Mouse (Mus musculus): ENCODE results near the gene Mylk4. TPM values are rescaled to one million over a fixed set of nuclear protein-coding genes. Genes with fewer than 3 reads are reported as not detected.

Gene Mylk4
- polyA plus RNA-seq, 1 experiment from 2014 or later = 2.3 TPM

GRCm38 (mm10) chr13:32717709-32718108 lies 66.0 kb downstream of the Mylk4 start:
- Histone ChIP-seq H3K4me2 (ENCODE audit: low read depth) (no peak overlapping the region), H3K9me3 (ENCODE audit: control insufficient read depth, low read length) (no peaks in the 10 kb centered on the region), H3K27me3 (ENCODE audit: control insufficient read depth, insufficient read depth, low read length) (no peaks in the 10 kb centered on the region), H3K36me3 (ENCODE audit: control insufficient read depth, insufficient read depth, low read length) (no peaks in the 10 kb centered on the region), H3K27ac (ENCODE audit: low read depth, low read length) (no peak overlapping the region), H3K9ac (ENCODE audit: low read length) (no peak overlapping the region), H3K4me3 (ENCODE audit: low read depth, low read length) (no peak overlapping the region), H3K4me1 (ENCODE audit: control insufficient read depth, insufficient read depth, low read length) (no peaks in the 10 kb centered on the region)
- DNase-seq (ENCODE audit: low spot score) = no peak
- no peak for ATAC-seq (ENCODE audit: insufficient read depth, low FRiP score, low TSS enrichment)
- 77% methylated on average over 5 of the region's 5 CpGs for WGBS

- Histone ChIP-seq H3K27me3 (ENCODE audit: control insufficient read depth, insufficient read depth, low read length) (no peaks in the 10 kb centered on the region), H3K4me1 (ENCODE audit: control insufficient read depth, insufficient read depth, low read length) (no peaks in the 10 kb centered on the region), H3K4me2 (ENCODE audit: low read depth) (no peak overlapping the region), H3K9me3 (ENCODE audit: control insufficient read depth, low read length) (no peaks in the 10 kb centered on the region), H3K4me3 (ENCODE audit: low read depth, low read length) (no peak overlapping the region), H3K36me3 (ENCODE audit: control insufficient read depth, insufficient read depth, low read length) (no peaks in the 10 kb centered on the region), H3K9ac (ENCODE audit: low read length) (no peak overlapping the region), H3K27ac (ENCODE audit: low read depth, low read length) (no peak overlapping the region)
- 93% methylated on average over 3 of the region's 3 CpGs for WGBS
- ATAC-seq (ENCODE audit: insufficient read depth, low FRiP score, low TSS enrichment) (no peak), DNase-seq (ENCODE audit: low spot score) (no peak)
Measured at GRCm38 (mm10) chr13:32712568-32712967, 71.2 kb downstream of the Mylk4 start.

GRCm38 (mm10) chr13:32707894-32708293 lies 75.9 kb downstream of the Mylk4 start:
- Histone ChIP-seq H3K4me1 (ENCODE audit: control insufficient read depth, insufficient read depth, low read length) (no peaks in the 10 kb centered on the region), H3K27me3 (ENCODE audit: control insufficient read depth, insufficient read depth, low read length) (no peaks in the 10 kb centered on the region), H3K4me3 (ENCODE audit: low read depth, low read length) (no peak overlapping the region), H3K9ac (ENCODE audit: low read length) (no peak overlapping the region), H3K27ac (ENCODE audit: low read depth, low read length) (no peak overlapping the region), H3K36me3 (ENCODE audit: control insufficient read depth, insufficient read depth, low read length) (no peaks in the 10 kb centered on the region), H3K9me3 (ENCODE audit: control insufficient read depth, low read length) (no peaks in the 10 kb centered on the region), H3K4me2 (ENCODE audit: low read depth) (no peak overlapping the region)
- ATAC-seq (ENCODE audit: insufficient read depth, low FRiP score, low TSS enrichment) (no peak), DNase-seq (ENCODE audit: low spot score) (no peak)
- WGBS = 72% methylated on average over 2 of the region's 2 CpGs

- H3K27me3 ChIP-seq (ENCODE audit: control insufficient read depth, insufficient read depth, low read length) = no peaks in the 10 kb centered on the region
- 61% methylated on average over 10 of the region's 10 CpGs for WGBS
- H3K4me3 ChIP-seq (ENCODE audit: low read depth, low read length) = no peak overlapping the region
- ATAC-seq (ENCODE audit: insufficient read depth, low FRiP score, low TSS enrichment) (no peak), DNase-seq (ENCODE audit: low spot score) (peak; percentile 24)
- no peak overlapping the region for H3K27ac ChIP-seq (ENCODE audit: low read depth, low read length)
- no peak overlapping the region for H3K4me2 ChIP-seq (ENCODE audit: low read depth)
- H3K36me3 ChIP-seq (ENCODE audit: control insufficient read depth, insufficient read depth, low read length) = no peaks in the 10 kb centered on the region
- no peaks in the 10 kb centered on the region for H3K9me3 ChIP-seq (ENCODE audit: control insufficient read depth, low read length)
- no peak overlapping the region for H3K9ac ChIP-seq (ENCODE audit: low read length)
- H3K4me1 ChIP-seq (ENCODE audit: control insufficient read depth, insufficient read depth, low read length) = no peaks in the 10 kb centered on the region
Measured at GRCm38 (mm10) chr13:32706651-32707288, 77.0 kb downstream of the Mylk4 start.

- no peak for ATAC-seq (ENCODE audit: insufficient read depth, low FRiP score, low TSS enrichment)
Measured at GRCm38 (mm10) chr13:32705315-32705714, 78.4 kb downstream of the Mylk4 start.

GRCm38 (mm10) chr13:32704911-32705310 lies 78.8 kb downstream of the Mylk4 start:
- ATAC-seq (ENCODE audit: insufficient read depth, low FRiP score, low TSS enrichment) (no peak), DNase-seq (ENCODE audit: low spot score) (no peak)
- no peak overlapping the region for H3K4me3 ChIP-seq (ENCODE audit: low read depth, low read length)
- WGBS = 71% methylated on average over 2 of the region's 2 CpGs
- H3K27ac ChIP-seq (ENCODE audit: low read depth, low read length) = no peak overlapping the region
- no peaks in the 10 kb centered on the region for H3K36me3 ChIP-seq (ENCODE audit: control insufficient read depth, insufficient read depth, low read length)
- no peaks in the 10 kb centered on the region for H3K9me3 ChIP-seq (ENCODE audit: control insufficient read depth, low read length)
- no peak overlapping the region for H3K4me2 ChIP-seq (ENCODE audit: low read depth)
- H3K9ac ChIP-seq (ENCODE audit: low read length) = no peak overlapping the region
- H3K27me3 ChIP-seq (ENCODE audit: control insufficient read depth, insufficient read depth, low read length) = no peaks in the 10 kb centered on the region
- H3K4me1 ChIP-seq (ENCODE audit: control insufficient read depth, insufficient read depth, low read length) = no peaks in the 10 kb centered on the region

More at GRCm38 (mm10) chr13:32705315-32705714, 78.4 kb downstream of the Mylk4 start:
- no peaks in the 10 kb centered on the region for H3K36me3 ChIP-seq (ENCODE audit: control insufficient read depth, insufficient read depth, low read length)
- H3K9me3 ChIP-seq (ENCODE audit: control insufficient read depth, low read length) = no peaks in the 10 kb centered on the region
- no peak overlapping the region for H3K9ac ChIP-seq (ENCODE audit: low read length)
- H3K4me1 ChIP-seq (ENCODE audit: control insufficient read depth, insufficient read depth, low read length) = no peaks in the 10 kb centered on the region
- H3K4me2 ChIP-seq (ENCODE audit: low read depth) = no peak overlapping the region
- no peak overlapping the region for H3K4me3 ChIP-seq (ENCODE audit: low read depth, low read length)
- H3K27me3 ChIP-seq (ENCODE audit: control insufficient read depth, insufficient read depth, low read length) = no peaks in the 10 kb centered on the region
- no peak overlapping the region for H3K27ac ChIP-seq (ENCODE audit: low read depth, low read length)
- 55% methylated on average over 1 of the region's 1 CpGs for WGBS
- no peak for DNase-seq (ENCODE audit: low spot score)

- Histone ChIP-seq H3K9ac (ENCODE audit: low read length) (no peak overlapping the region), H3K4me2 (ENCODE audit: low read depth) (no peak overlapping the region), H3K4me3 (ENCODE audit: low read depth, low read length) (no peak overlapping the region), H3K27ac (ENCODE audit: low read depth, low read length) (no peak overlapping the region), H3K9me3 (ENCODE audit: control insufficient read depth, low read length) (no peaks in the 10 kb centered on the region), H3K36me3 (ENCODE audit: control insufficient read depth, insufficient read depth, low read length) (no peaks in the 10 kb centered on the region), H3K4me1 (ENCODE audit: control insufficient read depth, insufficient read depth, low read length) (no peaks in the 10 kb centered on the region), H3K27me3 (ENCODE audit: control insufficient read depth, insufficient read depth, low read length) (no peaks in the 10 kb centered on the region)
- DNase-seq (ENCODE audit: low spot score) (no peak), ATAC-seq (ENCODE audit: insufficient read depth, low FRiP score, low TSS enrichment) (no peak)
- WGBS = 77% methylated on average over 1 of the region's 1 CpGs
Measured at GRCm38 (mm10) chr13:32701564-32701963, 82.2 kb downstream of the Mylk4 start.

- Histone ChIP-seq H3K4me3 (ENCODE audit: low read depth, low read length) (no peak overlapping the region), H3K4me2 (ENCODE audit: low read depth) (no peak overlapping the region), H3K4me1 (ENCODE audit: control insufficient read depth, insufficient read depth, low read length) (no peaks in the 10 kb centered on the region), H3K27ac (ENCODE audit: low read depth, low read length) (no peak overlapping the region), H3K36me3 (ENCODE audit: control insufficient read depth, insufficient read depth, low read length) (no peaks in the 10 kb centered on the region), H3K9me3 (ENCODE audit: control insufficient read depth, low read length) (no peaks in the 10 kb centered on the region), H3K9ac (ENCODE audit: low read length) (no peak overlapping the region), H3K27me3 (ENCODE audit: control insufficient read depth, insufficient read depth, low read length) (no peaks in the 10 kb centered on the region)
- ATAC-seq (ENCODE audit: insufficient read depth, low FRiP score, low TSS enrichment) (no peak), DNase-seq (ENCODE audit: low spot score) (no peak)
- WGBS = 94% methylated on average over 1 of the region's 1 CpGs
Measured at GRCm38 (mm10) chr13:32699376-32699775, 84.4 kb downstream of the Mylk4 start.

- Histone ChIP-seq H3K27ac (ENCODE audit: low read depth, low read length) (no peak overlapping the region), H3K27me3 (ENCODE audit: control insufficient read depth, insufficient read depth, low read length) (no peaks in the 10 kb centered on the region), H3K36me3 (ENCODE audit: control insufficient read depth, insufficient read depth, low read length) (no peaks in the 10 kb centered on the region), H3K4me3 (ENCODE audit: low read depth, low read length) (no peak overlapping the region), H3K9ac (ENCODE audit: low read length) (no peak overlapping the region), H3K4me1 (ENCODE audit: control insufficient read depth, insufficient read depth, low read length) (no peaks in the 10 kb centered on the region), H3K4me2 (ENCODE audit: low read depth) (no peak overlapping the region), H3K9me3 (ENCODE audit: control insufficient read depth, low read length) (no peaks in the 10 kb centered on the region)
- DNase-seq (ENCODE audit: low spot score) (no peak), ATAC-seq (ENCODE audit: insufficient read depth, low FRiP score, low TSS enrichment) (no peak)
- WGBS = 93% methylated on average over 3 of the region's 3 CpGs
Measured at GRCm38 (mm10) chr13:32698956-32699355, 84.8 kb downstream of the Mylk4 start.

All from neural tube, embryonic 11.5 days (tissue).